Mouse (Mus musculus) cerebral cortex, adult 2 months (tissue): Measurements from ENCODE around the gene Pold2.

ENCODE experiments used
- WGBS: fragments of 180-500 bp; shearing (Covaris S2); methylation state at CpG from one replicate; pipeline ENCODE4 v1.1.7; 2018; 5-methylcytosine and 5-hydroxymethylcytosine counted together

Pold2 gene

DNA sequence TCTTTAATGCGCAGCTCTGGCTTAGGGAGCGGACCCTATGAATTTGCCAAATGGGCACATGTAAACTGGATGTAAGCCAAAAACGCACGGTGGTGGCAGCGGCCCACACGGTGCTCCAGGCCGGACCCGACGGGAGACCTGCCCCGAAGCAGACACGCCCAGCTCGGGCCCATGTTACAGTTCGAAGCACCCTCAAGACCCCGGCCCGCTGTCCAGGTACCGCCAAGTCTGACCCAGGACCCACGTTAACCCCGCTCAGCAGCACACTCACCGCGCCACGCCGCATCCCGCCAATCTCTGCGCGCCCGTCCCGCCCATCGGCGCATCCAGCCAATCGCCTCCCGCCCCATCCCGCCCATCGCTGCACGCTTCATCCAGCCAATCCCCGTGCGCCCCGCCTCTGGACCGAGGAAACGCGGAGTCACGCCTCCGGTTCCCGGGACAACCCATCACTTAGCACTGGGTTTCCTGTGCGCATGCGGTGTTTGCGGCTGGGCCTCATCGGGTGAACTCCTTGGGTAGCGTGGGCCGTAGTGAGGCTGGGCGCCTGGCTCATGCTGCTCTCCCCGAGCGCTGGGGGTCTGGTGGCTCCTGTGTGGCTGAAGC is at the start of gene Pold2:
Gene Pold2 (minus strand): TSS at position 372 of the 606 bp plus-strand sequence.
- WGBS = under 1% methylated on average over 52 of the region's 52 CpGs

DNA sequence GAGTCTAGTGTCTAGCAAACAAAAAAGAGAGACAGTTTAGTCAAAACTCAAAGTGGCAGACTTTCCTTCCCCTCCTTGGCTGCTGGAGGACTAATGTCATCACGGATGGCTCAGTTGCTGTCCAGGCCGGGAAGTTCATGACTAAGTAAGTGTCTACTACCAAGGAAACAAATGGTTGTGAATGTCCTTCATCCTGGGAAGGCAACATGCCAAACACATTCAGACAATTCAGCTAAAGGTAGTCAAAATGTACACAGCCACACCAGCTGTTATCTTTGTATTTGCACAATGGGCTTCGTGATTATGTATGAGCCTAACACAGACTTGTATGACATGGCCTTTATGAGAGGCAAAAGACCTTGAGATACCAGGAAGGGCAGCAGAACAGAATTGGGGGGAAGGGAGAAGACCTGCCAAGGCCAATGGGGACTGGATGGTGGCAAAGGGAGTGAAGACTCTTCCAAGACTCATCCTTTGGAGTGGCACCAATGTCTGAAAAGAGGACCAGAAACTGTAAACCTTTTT is 48.7 kb upstream of the Pold2 start:
- WGBS = 83% methylated on average over 3 of the region's 3 CpGs

- 55% methylated on average over 8 of the region's 8 CpGs for WGBS
Measured at GRCm38 (mm10) chr11:5924699-5925098, 46.6 kb upstream of the Pold2 start.

- WGBS = 52% methylated on average over 16 of the region's 17 CpGs
Measured at GRCm38 (mm10) chr11:5920323-5920960, 42.4 kb upstream of the Pold2 start.

DNA sequence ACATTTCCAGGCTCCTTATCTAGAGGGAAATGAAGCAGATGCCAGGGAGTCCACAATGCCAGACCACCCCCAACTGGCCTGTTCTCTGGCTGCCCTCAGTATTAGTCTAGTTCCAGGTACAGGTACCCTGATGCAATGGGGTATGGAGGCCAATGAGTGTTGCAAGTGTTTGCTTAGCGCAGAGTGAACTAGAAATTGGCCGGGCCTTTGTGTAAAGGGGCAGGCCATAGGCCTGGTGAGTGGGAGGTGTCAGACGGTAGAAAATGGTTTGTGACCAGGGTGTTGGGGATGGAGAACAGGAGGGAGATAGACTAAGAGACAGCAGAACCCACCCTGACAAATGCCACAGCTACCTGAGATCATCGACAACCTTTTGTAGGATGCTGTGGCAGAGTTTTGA is 41.5 kb upstream of the Pold2 start:
- 95% methylated on average over 4 of the region's 4 CpGs for WGBS

DNA sequence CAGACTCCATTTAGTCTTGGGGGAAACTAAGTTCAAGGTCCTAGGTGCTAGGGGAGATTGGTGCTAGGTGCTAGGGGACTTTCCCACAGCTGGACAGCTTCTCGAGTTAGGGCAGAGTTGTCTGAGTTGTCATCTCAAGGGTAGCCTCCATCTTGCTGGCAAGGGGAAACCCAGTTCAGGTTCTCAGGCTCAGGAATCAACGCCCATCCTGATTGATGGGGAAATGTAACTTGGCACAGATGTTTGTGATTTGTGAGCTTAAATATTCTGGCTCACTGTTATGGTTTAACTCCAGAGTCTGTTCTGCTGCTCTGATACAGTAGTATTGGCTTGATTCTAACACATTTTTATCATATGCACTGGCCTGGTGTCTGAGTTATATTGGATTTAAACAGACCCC is 40.0 kb upstream of the Pold2 start:
- WGBS = 75% methylated on average over 2 of the region's 2 CpGs

DNA sequence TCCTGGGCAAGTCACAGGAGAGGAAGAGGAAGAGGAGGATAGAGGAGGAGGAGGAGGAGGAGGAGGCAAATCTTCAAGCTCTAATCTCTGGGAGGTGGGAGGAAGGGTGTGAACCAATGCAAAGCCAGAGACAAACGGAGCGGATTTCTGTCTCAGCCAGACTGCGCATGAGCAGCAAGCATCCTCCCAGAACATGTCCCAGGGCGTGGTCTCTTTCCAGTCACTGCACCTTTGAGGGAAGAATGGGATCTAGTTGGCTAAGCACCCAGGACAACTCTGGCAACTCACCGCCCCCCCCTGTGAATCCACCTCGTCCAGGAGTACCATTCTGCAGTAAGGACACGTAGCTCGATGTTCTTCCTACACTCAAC is 38.1 kb upstream of the Pold2 start:
- WGBS = 59% methylated on average over 8 of the region's 8 CpGs

DNA sequence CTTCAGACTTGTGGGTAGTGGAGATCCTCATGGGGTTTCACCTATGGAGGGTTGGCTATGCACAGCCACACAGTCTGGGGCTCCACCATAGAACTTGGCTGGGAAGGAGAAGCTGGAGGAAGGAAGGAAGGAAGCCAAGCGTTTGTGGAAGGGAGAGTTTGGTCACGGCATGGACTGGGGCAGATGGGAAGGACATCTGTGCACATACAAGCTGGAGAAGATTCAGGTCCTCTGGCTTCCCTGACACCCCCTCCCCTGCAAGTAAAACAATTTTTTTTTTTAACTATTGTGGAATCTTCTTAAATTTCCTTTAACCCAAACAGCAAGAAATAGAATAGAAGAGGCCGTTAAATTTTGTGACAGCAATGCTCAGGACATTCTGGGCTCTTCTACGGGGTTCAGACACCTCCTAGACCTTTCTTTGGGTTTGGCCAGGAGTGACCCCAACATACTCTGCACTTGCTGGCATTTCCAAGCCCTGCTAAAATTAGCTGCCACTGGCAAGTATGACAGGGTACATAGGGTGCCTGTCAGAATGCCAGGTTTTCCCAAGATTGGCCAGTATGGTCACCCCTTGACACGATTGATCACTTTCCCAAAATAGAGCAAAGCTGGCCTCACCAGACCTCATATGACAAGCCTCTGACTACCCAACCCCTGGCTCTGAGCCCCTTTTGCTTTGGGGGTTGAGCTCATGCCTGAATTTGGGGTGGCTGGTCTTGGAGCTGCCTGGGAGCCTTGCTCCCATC is 37.5 kb upstream of the Pold2 start:
- 55% methylated on average over 5 of the region's 5 CpGs for WGBS

- WGBS = 68% methylated on average over 5 of the region's 5 CpGs
Measured at GRCm38 (mm10) chr11:5914940-5915339, 36.8 kb upstream of the Pold2 start.

DNA sequence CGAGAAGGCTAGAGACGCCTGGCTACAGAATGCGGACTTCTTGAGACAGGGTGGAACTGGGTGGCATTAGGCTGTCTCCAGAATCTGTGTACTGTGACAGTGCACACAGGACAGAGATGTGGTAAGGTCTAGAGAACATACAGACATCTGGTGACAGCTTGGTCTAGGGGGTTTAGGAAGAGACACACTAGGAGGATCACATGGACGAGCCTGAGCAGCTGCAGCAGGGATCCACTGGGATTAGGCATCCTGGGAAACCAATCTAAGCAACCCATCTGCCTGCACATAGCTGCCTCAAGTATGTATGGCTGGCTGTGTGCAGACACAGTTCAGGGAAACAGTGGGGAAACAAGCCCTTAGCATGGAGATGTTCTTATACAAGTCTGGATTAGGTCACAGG is 35.8 kb upstream of the Pold2 start:
- 60% methylated on average over 4 of the region's 4 CpGs for WGBS

- 29% methylated on average over 8 of the region's 8 CpGs for WGBS
Measured at GRCm38 (mm10) chr11:5913256-5913655, 35.2 kb upstream of the Pold2 start.

DNA sequence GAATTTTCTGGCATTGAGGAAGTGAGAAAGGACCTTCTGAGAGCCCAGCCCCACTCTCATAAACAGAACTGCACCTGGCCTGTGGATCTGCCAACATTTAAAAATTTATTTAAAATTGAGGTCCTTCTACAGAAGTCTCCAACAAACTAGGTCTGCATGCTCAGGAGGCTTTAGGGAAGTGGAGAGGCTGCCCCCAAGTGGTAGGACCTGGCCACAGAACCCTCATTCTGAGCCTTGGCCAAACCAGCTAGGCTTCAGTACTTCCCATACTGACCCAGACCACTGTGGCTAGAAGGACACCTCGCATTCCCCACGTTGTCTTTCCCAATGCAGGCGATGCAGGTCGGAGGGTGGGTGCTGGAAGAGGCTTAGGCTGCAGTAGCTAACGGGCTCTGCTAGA is 34.5 kb upstream of the Pold2 start:
- WGBS = 59% methylated on average over 5 of the region's 5 CpGs

DNA sequence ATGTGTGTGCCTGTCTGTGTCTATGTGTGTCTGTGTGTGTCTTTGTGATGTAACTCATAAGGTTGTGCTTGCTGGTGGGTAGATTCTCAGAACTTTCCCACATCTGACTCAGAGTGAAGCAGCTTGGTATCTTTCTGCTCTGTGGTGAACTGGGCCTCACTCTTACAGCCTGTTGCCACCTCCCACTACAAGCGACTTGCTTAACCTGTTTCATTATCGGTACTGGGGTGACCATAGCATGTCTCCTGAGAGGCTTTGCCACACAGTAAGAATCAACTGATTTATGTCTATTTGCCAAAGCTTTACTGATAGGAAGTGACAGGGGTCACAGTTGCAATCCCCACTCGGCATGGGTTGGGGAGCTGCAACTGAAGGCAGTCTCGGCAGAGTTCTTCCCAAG is 30.6 kb upstream of the Pold2 start:
- 87% methylated on average over 4 of the region's 4 CpGs for WGBS

DNA sequence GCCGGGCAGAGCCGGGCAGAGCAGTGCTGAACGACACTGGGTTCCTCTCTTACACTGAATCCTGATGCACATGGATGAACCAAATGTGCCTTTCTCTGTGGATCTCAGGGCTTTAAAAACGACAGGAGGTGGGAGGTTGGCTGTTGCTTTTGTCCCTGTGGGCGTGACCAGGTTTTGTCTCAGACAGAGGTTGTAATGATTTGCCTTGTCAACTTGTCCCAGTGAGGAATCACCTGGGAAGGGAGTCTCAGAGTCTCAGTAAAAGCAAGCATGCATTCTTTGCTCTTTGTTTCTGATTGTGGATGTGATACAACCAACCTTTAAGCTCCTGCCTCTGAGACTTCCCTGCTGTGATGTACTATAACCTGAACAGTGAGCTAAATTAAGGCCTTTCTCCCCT is 29.0 kb upstream of the Pold2 start:
- 69% methylated on average over 5 of the region's 5 CpGs for WGBS

- WGBS = 53% methylated on average over 10 of the region's 10 CpGs
Measured at GRCm38 (mm10) chr11:5905778-5906518, 27.9 kb upstream of the Pold2 start.

GRCm38 (mm10) chr11:5904871-5905270 is 26.8 kb upstream of the Pold2 start:
- WGBS = 93% methylated on average over 6 of the region's 6 CpGs

- 78% methylated on average over 19 of the region's 19 CpGs for whole genome bisulfite sequencing
Measured at GRCm38 (mm10) chr11:5904357-5904756, 26.3 kb upstream of the Pold2 start.

DNA sequence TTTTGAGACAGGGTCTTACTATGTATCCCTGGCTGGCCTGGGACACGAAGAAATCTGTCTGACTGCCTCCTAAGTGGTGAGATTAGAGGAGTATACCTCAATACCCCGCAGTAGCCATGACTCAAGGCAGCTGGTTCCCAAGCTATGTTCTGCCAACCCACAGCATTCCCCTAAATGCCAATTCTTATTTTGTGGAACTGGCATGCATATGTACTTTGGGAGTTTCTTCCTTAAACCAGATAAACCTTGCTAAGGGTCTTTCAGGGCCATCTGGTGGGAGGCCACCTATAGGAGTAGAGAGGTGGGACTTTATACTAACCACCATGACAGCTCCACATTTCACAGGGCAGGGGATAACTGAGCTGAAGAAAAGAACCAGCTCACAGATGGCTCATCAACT is 25.8 kb upstream of the Pold2 start:
- WGBS = 40% methylated on average over 2 of the region's 2 CpGs

- WGBS = 24% methylated on average over 6 of the region's 6 CpGs
Measured at GRCm38 (mm10) chr11:5902390-5902789, 24.3 kb upstream of the Pold2 start.

DNA sequence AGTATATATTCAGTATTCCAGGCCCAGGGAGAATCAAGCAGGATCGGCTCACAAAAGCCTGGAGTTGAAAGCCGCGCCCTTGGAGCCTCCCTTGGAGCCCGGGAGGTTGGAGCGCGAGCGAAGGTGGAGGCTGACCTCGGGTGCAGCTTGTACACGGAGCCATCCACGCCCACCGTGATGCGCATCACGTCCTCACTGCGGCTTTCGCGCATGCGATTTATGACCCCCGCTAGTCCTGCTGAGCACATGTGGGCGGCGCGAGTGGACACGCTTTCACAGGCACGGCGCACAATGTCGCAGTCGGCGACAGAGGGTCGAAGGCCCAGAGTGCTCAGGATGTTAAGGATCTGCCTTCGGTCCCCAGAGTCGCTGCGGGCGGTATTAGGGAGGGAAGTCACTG is 23.9 kb upstream of the Pold2 start:
- WGBS = 2% methylated on average over 32 of the region's 32 CpGs

GRCm38 (mm10) chr11:5901320-5901719 is 23.2 kb upstream of the Pold2 start:
- WGBS = 43% methylated on average over 3 of the region's 3 CpGs

DNA sequence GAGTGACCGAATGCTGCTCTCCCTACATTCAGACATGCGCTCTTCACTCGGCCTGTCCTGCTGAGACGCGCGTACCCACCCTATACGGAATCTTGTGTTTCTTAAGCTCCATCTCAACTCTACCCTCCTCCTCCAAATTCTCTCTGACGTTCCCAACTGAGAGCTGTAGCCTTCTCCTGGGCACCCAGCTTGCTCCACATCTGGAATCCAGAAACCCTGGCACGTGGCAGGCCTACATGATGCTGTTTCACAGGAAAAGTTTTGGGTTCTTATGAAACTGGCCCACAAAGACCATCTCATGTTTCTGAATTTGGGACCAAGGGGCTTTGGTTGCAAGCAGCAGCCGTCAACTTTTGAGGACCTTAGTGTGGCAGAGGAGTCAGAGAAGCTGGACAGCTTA is 21.2 kb upstream of the Pold2 start:
- WGBS = 97% methylated on average over 10 of the region's 10 CpGs
